ENCODE assay signal across 17 mouse cellular contexts in genomic region chr6:134443198-134443904, GRCm38 (mm10). TPM values are rescaled to one million over a fixed set of nuclear protein-coding genes. Genes with fewer than 3 reads are reported as not detected.
DNase-seq lines count a peak whose midpoint lies in the region; ATAC-seq and TF ChIP-seq lines count a peak whose summit lies in the region.
"Had no signal": no experiment of that assay in that cellular context is flagged by ENCODE, and none has a peak within 500 bp of the region (broad histone marks: within the 10 kb centered on the region; RNA-seq: fewer than 3 reads in every experiment).

No protein-coding gene starts in this region.

- TF ChIP-seq CTCF in small intestine, adult 2 months (IDR thresholded peaks at IDR 0.05; ENCODE audit: extremely low read depth, insufficient read length, insufficient replicate concordance, low read depth, low read length): no peak

- H3K27me3 ChIP-seq in intestine, embryonic 16.5 days (replicated peaks; ENCODE audit: control insufficient read depth, insufficient read depth, low read length): no peaks in the 10 kb centered on the region
- no peaks in the 10 kb centered on the region for H3K27me3 ChIP-seq in small intestine, adult 2 months (ENCODE audit: control insufficient read depth, insufficient read depth, low read length)
- H3K27me3 ChIP-seq: limb, embryonic 12.5 days; midbrain, embryonic 13.5 days; neural tube, embryonic 13.5 days had no signal

- intact Hi-C loops in left cerebral cortex, postnatal 4 days (cut with DNase I): no loop called here
- intact Hi-C loops in left cerebral cortex, postnatal 36 days (cut with DNase I): no loop called here

- H3K9ac ChIP-seq in intestine, embryonic 16.5 days (ENCODE audit: low read depth, low read length): 0 out of 2 replicates have a peak overlapping the region, but pooled peaks have one; percentile 19
- H3K9ac ChIP-seq: limb, embryonic 12.5 days; midbrain, embryonic 13.5 days; neural tube, embryonic 13.5 days had no signal

- 0 out of 2 replicates have a peak overlapping the region, but pooled peaks have one; percentile 7 for H3K4me3 ChIP-seq in intestine, embryonic 16.5 days (ENCODE audit: low read length)
- no peak overlapping the region for H3K4me3 ChIP-seq in small intestine, adult 2 months (ENCODE audit: low read depth, low read length)
- H3K4me3 ChIP-seq: limb, embryonic 12.5 days; midbrain, embryonic 13.5 days; neural tube, embryonic 13.5 days had no signal

- H3K27ac ChIP-seq in intestine, embryonic 16.5 days (ENCODE audit: low read length): peak overlapping the region; percentile 96
- peak overlapping the region; percentile 95 for H3K27ac ChIP-seq in small intestine, adult 2 months (ENCODE audit: insufficient read depth, low read depth, low read length)
- H3K27ac ChIP-seq: limb, embryonic 12.5 days; midbrain, embryonic 13.5 days; neural tube, embryonic 13.5 days had no signal

- H3K36me3 ChIP-seq in intestine, embryonic 16.5 days (ENCODE audit: control insufficient read depth, insufficient read depth, low read length): peaks cover 15% of the 10 kb centered on the region
- H3K36me3 ChIP-seq in small intestine, adult 2 months (ENCODE audit: control insufficient read depth, insufficient read depth, low read length): peaks cover 10% of the 10 kb centered on the region

- peak; percentile 69 for DNase-seq in kidney, adult 11 months
- DNase-seq in kidney, postnatal 4 days: no peak
- peak; percentile 41 to 56 for DNase-seq in kidney, postnatal 36 days
- DNase-seq in left cerebral cortex, postnatal 4 days: no peak
- DNase-seq in frontal cortex, postnatal 36 days (ENCODE audit: low spot score in 2 of 2): no peak
- no peak for DNase-seq in left cerebral cortex, postnatal 36 days (ENCODE audit: low spot score in 2 of 2)
- DNase-seq: adrenal gland, postnatal 14 days; cerebellum, adult 11 months; heart, postnatal 14 days; right cerebral cortex, postnatal 25 days had no signal

- H3K4me2 ChIP-seq in intestine, embryonic 16.5 days (ENCODE audit: low read depth, low read length): peak overlapping the region; percentile 34; the same call in 1 of the 2 replicates
- H3K4me2 ChIP-seq: limb, embryonic 12.5 days; midbrain, embryonic 13.5 days; neural tube, embryonic 13.5 days had no signal

- TF ChIP-seq POLR2A in small intestine, adult 2 months (IDR thresholded peaks at IDR 0.05; ENCODE audit: low read depth, low read length): no peak; the same call in 1 of the 2 replicates

- ATAC-seq in intestine, embryonic 16.5 days: peak; percentile 94
- ATAC-seq: forebrain, embryonic 14.5 days; midbrain, embryonic 13.5 days had no signal

- 50% methylated on average over 9 of the region's 9 CpGs for WGBS in intestine, embryonic 16.5 days
- 20% methylated on average over 9 of the region's 9 CpGs for WGBS in small intestine, adult 2 months

- peaks cover 7% of the 10 kb centered on the region; the same call in 1 of the 2 replicates for H3K4me1 ChIP-seq in intestine, embryonic 16.5 days (ENCODE audit: control insufficient read depth, insufficient read depth, low read length)
- peaks cover 2% of the 10 kb centered on the region; the same call in 1 of the 2 replicates for H3K4me1 ChIP-seq in small intestine, adult 2 months (ENCODE audit: control insufficient read depth, insufficient read depth, insufficient read length, low read length)

- H3K9me3 ChIP-seq in intestine, embryonic 16.5 days (ENCODE audit: control insufficient read depth, low read length): no peaks in the 10 kb centered on the region
- H3K9me3 ChIP-seq: limb, embryonic 12.5 days; midbrain, embryonic 13.5 days; neural tube, embryonic 13.5 days had no signal

RNA-seq across cellular contexts. Expression of gene Bcl2l14, which starts 47.2 kb away (rescaled TPM):
- 3.5 and 5.2 TPM in 2 replicates for polyA plus RNA-seq in intestine, embryonic 16.5 days (2015; fragmentation: Nextera tagmentation; extraction: Ambion mirVana)
- polyA plus RNA-seq in small intestine, adult 2 months (2012; rRNA removed): 7.9 TPM in 2 replicates
- not detected for total RNA-seq in left cerebral cortex, postnatal 4 days (2021)
- total RNA-seq in left cerebral cortex, postnatal 36 days (2021): not detected
- total RNA-seq: heart, postnatal 14 days; layer of hippocampus, adult 8-10 months had no signal
- polyA plus RNA-seq: forebrain, embryonic 14.5 days; midbrain, embryonic 13.5 days; neural tube, embryonic 13.5 days had no signal

Comparison
In these comparisons a context has a peak if more than half of its experiments do, and no peak if none do; other contexts are left out.
1. DNase-seq: peak in kidney, adult 11 months (single experiment) and kidney, postnatal 36 days (2 of 2); none in kidney, postnatal 4 days (0 of 2), left cerebral cortex, postnatal 4 days (single experiment), frontal cortex, postnatal 36 days (0 of 2) and left cerebral cortex, postnatal 36 days (0 of 2).